Mouse (Mus musculus) spleen, adult 2 months (tissue): ENCODE data around the gene Ifnar2. TPM values are rescaled to one million over a fixed set of nuclear protein-coding genes. Genes with fewer than 3 reads are reported as not detected.

ENCODE experiments used
- DNase-seq, 2 experiments: peaks; one replicate each; pipeline versions ENCODE4 v3.0.0 to v3.0.0-alpha.2; 2012 to 2021; ENCODE audit warnings: low spot score in 2 of 2, low read depth in 1 of 2
- H3K27ac ChIP-seq: fragments of 200-500 bp; 2 replicates; pipeline ENCODE4 v1.5.1; 2012; ENCODE audit warnings: low read length, inconsistent platforms; ENCODE audit not compliant: insufficient read depth
- H3K27me3 ChIP-seq: fragments of 200-500 bp; 2 replicates; pipeline ENCODE4 v1.6.1; 2012; ENCODE audit warnings: mild to moderate bottlenecking, moderate library complexity, low read length, inconsistent platforms; ENCODE audit not compliant: control insufficient read depth, insufficient read depth
- H3K36me3 ChIP-seq: fragments of 200-500 bp; 2 replicates; pipeline ENCODE4 v1.6.1; 2012; ENCODE audit warnings: mild to moderate bottlenecking, low read length, inconsistent platforms; ENCODE audit not compliant: control insufficient read depth, insufficient read depth
- H3K4me1 ChIP-seq: fragments of 200-500 bp; 2 replicates; pipeline ENCODE4 v1.6.1; 2011; ENCODE audit warnings: inconsistent platforms; ENCODE audit not compliant: control insufficient read depth, insufficient read depth, insufficient read length
- H3K4me3 ChIP-seq: fragments of 200-500 bp; 2 replicates; pipeline ENCODE4 v1.5.1; 2011; ENCODE audit warnings: mild to moderate bottlenecking, inconsistent platforms; ENCODE audit not compliant: insufficient read depth, insufficient read length; ENCODE audit errors: extremely low read depth
- CTCF ChIP-seq: fragments of 200-500 bp; IDR thresholded peaks from 2 replicates; pipeline ENCODE4 v1.5.1; 2011; ENCODE audit warnings: mild to moderate bottlenecking, inconsistent platforms; ENCODE audit not compliant: insufficient read depth, insufficient read length, insufficient replicate concordance; ENCODE audit errors: extremely low read depth
- POLR2A ChIP-seq: fragments of 200-500 bp; IDR thresholded peaks from 2 replicates; pipeline ENCODE4 v1.6.1; 2011; ENCODE audit warnings: low read depth, low read length, inconsistent platforms
- WGBS: fragments of 180-500 bp; shearing (Covaris S2); methylation state at CpG from one replicate; pipeline ENCODE4 v1.1.7; 2018; 5-methylcytosine and 5-hydroxymethylcytosine counted together
- polyA plus RNA-seq: library from polyadenylated mRNA; depleted of rRNA; stranded (reverse); fragments of >200 nt; gene quantifications from 2 replicates; pipeline ENCODE4 v1.2.3, GENCODE M21; 2012

The Ifnar2 gene
- polyA plus RNA-seq, 1 experiment: 59.6 TPM

GRCm38 (mm10) chr16:91334190-91334893 lies 38.2 kb upstream of the Ifnar2 start:
- no peak overlapping the region for H3K4me3 ChIP-seq
- no peak overlapping the region for H3K27ac ChIP-seq
- TF ChIP-seq CTCF (no peak), POLR2A (no peak)
- 62% methylated on average over 10 of the region's 10 CpGs for WGBS
- no peaks in the 10 kb centered on the region for H3K4me1 ChIP-seq
- no peaks in the 10 kb centered on the region for H3K36me3 ChIP-seq
- no peak for DNase-seq
- no peaks in the 10 kb centered on the region for H3K27me3 ChIP-seq

- no peaks in the 10 kb centered on the region for H3K36me3 ChIP-seq
- no peaks in the 10 kb centered on the region for H3K4me1 ChIP-seq
- no peaks in the 10 kb centered on the region for H3K27me3 ChIP-seq
- no peak overlapping the region for H3K4me3 ChIP-seq
- 30% methylated on average over 4 of the region's 4 CpGs for WGBS
- no peak for DNase-seq
- TF ChIP-seq CTCF (no peak), POLR2A (no peak)
- H3K27ac ChIP-seq: no peak overlapping the region
Observed at GRCm38 (mm10) chr16:91336753-91337152, 35.8 kb upstream of the Ifnar2 start.

- DNase-seq: no peak
- TF ChIP-seq POLR2A (no peak), CTCF (no peak)
- no peaks in the 10 kb centered on the region for H3K4me1 ChIP-seq
- H3K27ac ChIP-seq: no peak overlapping the region
- H3K4me3 ChIP-seq: no peak overlapping the region
- no peaks in the 10 kb centered on the region for H3K27me3 ChIP-seq
- WGBS: 86% methylated on average over 5 of the region's 5 CpGs
- H3K36me3 ChIP-seq: no peaks in the 10 kb centered on the region
Observed at GRCm38 (mm10) chr16:91337480-91337879, 35.1 kb upstream of the Ifnar2 start.

- TF ChIP-seq CTCF (no peak), POLR2A (no peak)
- Histone ChIP-seq H3K4me1 (peaks cover 6% of the 10 kb centered on the region; the same call in 1 of the 2 replicates), H3K36me3 (no peaks in the 10 kb centered on the region), H3K4me3 (no peak overlapping the region), H3K27ac (0 out of 2 replicates have a peak overlapping the region, but pooled peaks have one; percentile 1), H3K27me3 (no peaks in the 10 kb centered on the region)
- no peak for DNase-seq
- 87% methylated on average over 9 of the region's 9 CpGs for WGBS
Observed at GRCm38 (mm10) chr16:91346491-91346890, 26.1 kb upstream of the Ifnar2 start.

GRCm38 (mm10) chr16:91347491-91348263 lies 24.9 kb upstream of the Ifnar2 start:
- TF ChIP-seq CTCF (no peak), POLR2A (no peak)
- H3K27ac ChIP-seq: peak overlapping the region; percentile 50
- DNase-seq: no peak
- no peaks in the 10 kb centered on the region for H3K36me3 ChIP-seq
- 35% methylated on average over 20 of the region's 20 CpGs for WGBS
- 0 out of 2 replicates have a peak overlapping the region, but pooled peaks have one; percentile 13 for H3K4me3 ChIP-seq
- peaks cover 6% of the 10 kb centered on the region; the same call in 1 of the 2 replicates for H3K4me1 ChIP-seq
- no peaks in the 10 kb centered on the region for H3K27me3 ChIP-seq

GRCm38 (mm10) chr16:91348264-91348565 lies 24.4 kb upstream of the Ifnar2 start:
- H3K36me3 ChIP-seq: no peaks in the 10 kb centered on the region
- H3K4me3 ChIP-seq: no peak overlapping the region
- no peaks in the 10 kb centered on the region for H3K27me3 ChIP-seq
- no peak for TF ChIP-seq POLR2A
- no peak for TF ChIP-seq CTCF
- no peak for DNase-seq
- H3K27ac ChIP-seq: peak overlapping the region; percentile 50; the same call in 1 of the 2 replicates
- WGBS: 52% methylated on average over 14 of the region's 14 CpGs
- peaks cover 6% of the 10 kb centered on the region; the same call in 1 of the 2 replicates for H3K4me1 ChIP-seq

GRCm38 (mm10) chr16:91348588-91349330 lies 23.8 kb upstream of the Ifnar2 start:
- Histone ChIP-seq H3K27ac (peak overlapping the region; percentile 50; the same call in 1 of the 2 replicates), H3K4me1 (peaks cover 6% of the 10 kb centered on the region; the same call in 1 of the 2 replicates), H3K36me3 (no peaks in the 10 kb centered on the region), H3K27me3 (no peaks in the 10 kb centered on the region), H3K4me3 (no peak overlapping the region)
- WGBS: 51% methylated on average over 28 of the region's 28 CpGs
- DNase-seq: peak in 1 of 2 experiments; percentile 38
- TF ChIP-seq CTCF (no peak), POLR2A (no peak)
